Mouse (Mus musculus) hindbrain, embryonic 12.5 days (tissue): ENCODE measurements around the gene Tceal3. TPM values are rescaled to one million over a fixed set of nuclear protein-coding genes. Genes with fewer than 3 reads are reported as not detected.
"Not testable (repeated sequence)": the region's sequence is repeated elsewhere in the genome, so short reads cannot be mapped to it uniquely, and the experiment has no call there.

Source experiments
- ATAC-seq: fragments of 200-750 bp; cut with Nextera tagmentation; 2 replicates; pipeline ENCODE4 v1.8.0; 2017; ENCODE audit warnings: moderate TSS enrichment; ENCODE audit not compliant: low FRiP score
- H3K27ac ChIP-seq: fragments of 300-500 bp; sonication (generic); 2 replicates; pipeline ENCODE4 v1.5.1; 2016; ENCODE audit warnings: mild to moderate bottlenecking
- H3K27me3 ChIP-seq: fragments of 300-500 bp; sonication (generic); 2 replicates; pipeline ENCODE4 v1.6.1; 2016; ENCODE audit warnings: mild to moderate bottlenecking
- H3K36me3 ChIP-seq: fragments of 300-500 bp; sonication (generic); 2 replicates; pipeline ENCODE4 v1.6.1; 2016; ENCODE audit warnings: mild to moderate bottlenecking
- H3K4me1 ChIP-seq: fragments of 300-500 bp; sonication (generic); 2 replicates; pipeline ENCODE4 v1.6.1; 2016
- H3K4me2 ChIP-seq: fragments of 300-500 bp; sonication (generic); replicated peaks from 2 replicates; pipeline ENCODE4 v1.6.1; 2016; ENCODE audit warnings: mild to moderate bottlenecking
- H3K4me3 ChIP-seq: fragments of 300-500 bp; sonication (generic); 2 replicates; pipeline ENCODE4 v1.5.1; 2016; ENCODE audit warnings: mild to moderate bottlenecking
- H3K9ac ChIP-seq: fragments of 300-500 bp; sonication (generic); 2 replicates; pipeline ENCODE4 v1.6.1; 2016; ENCODE audit warnings: mild to moderate bottlenecking, moderate library complexity
- H3K9me3 ChIP-seq: fragments of 300-500 bp; sonication (generic); replicated peaks from 2 replicates; pipeline ENCODE4 v1.6.1; 2016; ENCODE audit warnings: mild to moderate bottlenecking
- WGBS: fragments of 180-500 bp; shearing (Covaris S2); methylation state at CpG from one replicate; pipeline ENCODE4 v1.1.7; 2016; 5-methylcytosine and 5-hydroxymethylcytosine counted together
- polyA plus RNA-seq: library from polyadenylated mRNA; unstranded; fragments of >200 nt; fragmentation: Nextera tagmentation; extraction: Ambion mirVana; gene quantifications from 2 replicates; pipeline ENCODE4 v1.2.1, GENCODE M21; 2016

Tceal3 gene
- polyA plus RNA-seq, 1 experiment from 2014 or later: 31.4 TPM

- Histone ChIP-seq H3K36me3 (no peaks in the 10 kb centered on the region), H3K4me1 (no peaks in the 10 kb centered on the region), H3K4me2 (no peak overlapping the region), H3K9ac (no peak overlapping the region), H3K27me3 (no peaks in the 10 kb centered on the region), H3K9me3 (no peaks in the 10 kb centered on the region), H3K4me3 (no peak overlapping the region), H3K27ac (no peak overlapping the region)
- WGBS: 44% methylated on average over 4 of the region's 6 CpGs
- ATAC-seq: no peak
Observed at GRCm38 (mm10) chrX:136639754-136640153, 49.1 kb downstream of the Tceal3 start.

- not testable (repeated sequence) for H3K27me3 ChIP-seq, H3K27ac ChIP-seq, H3K36me3 ChIP-seq, H3K9ac ChIP-seq, H3K9me3 ChIP-seq, H3K4me2 ChIP-seq, H3K4me1 ChIP-seq, H3K4me3 ChIP-seq, ATAC-seq
- 52% methylated on average over 3 of the region's 3 CpGs for WGBS
Observed at GRCm38 (mm10) chrX:136645857-136646256, 55.2 kb downstream of the Tceal3 start.

- Histone ChIP-seq H3K4me2 (peak overlapping the region; percentile 62), H3K9ac (peak overlapping the region; percentile 57), H3K4me3 (peak overlapping the region; percentile 46), H3K9me3 (no peaks in the 10 kb centered on the region), H3K36me3 (no peaks in the 10 kb centered on the region), H3K4me1 (no peaks in the 10 kb centered on the region), H3K27ac (no peak overlapping the region), H3K27me3 (no peaks in the 10 kb centered on the region)
- peak; percentile 73 for ATAC-seq
- WGBS: 47% methylated on average over 15 of the region's 20 CpGs
Observed at GRCm38 (mm10) chrX:136666281-136666706, 75.7 kb downstream of the Tceal3 start.

GRCm38 (mm10) chrX:136666762-136667464, 76.3 kb downstream of the Tceal3 start:
- H3K36me3 ChIP-seq, H3K9me3 ChIP-seq, H3K27me3 ChIP-seq, H3K27ac ChIP-seq, H3K4me1 ChIP-seq: not testable (repeated sequence)
- peak overlapping the region; percentile 46 for H3K4me3 ChIP-seq
- H3K4me2 ChIP-seq: peak overlapping the region; percentile 62
- ATAC-seq: peak; percentile 67
- peak overlapping the region; percentile 57 for H3K9ac ChIP-seq
- 24% methylated on average over 22 of the region's 24 CpGs for WGBS

GRCm38 (mm10) chrX:136668794-136669193, 78.2 kb downstream of the Tceal3 start:
- H3K9me3 ChIP-seq: no peaks in the 10 kb centered on the region
- H3K4me2 ChIP-seq: no peak overlapping the region
- no peak overlapping the region for H3K9ac ChIP-seq
- no peaks in the 10 kb centered on the region for H3K4me1 ChIP-seq
- H3K27me3 ChIP-seq: no peaks in the 10 kb centered on the region
- H3K4me3 ChIP-seq: no peak overlapping the region
- ATAC-seq: no peak
- WGBS: 65% methylated on average over 2 of the region's 2 CpGs
- no peak overlapping the region for H3K27ac ChIP-seq
- no peaks in the 10 kb centered on the region for H3K36me3 ChIP-seq

GRCm38 (mm10) chrX:136680989-136681388, 90.3 kb downstream of the Tceal3 start:
- no peaks in the 10 kb centered on the region for H3K9me3 ChIP-seq
- H3K36me3 ChIP-seq: no peaks in the 10 kb centered on the region
- WGBS: 69% methylated on average over 3 of the region's 3 CpGs
- H3K27ac ChIP-seq: no peak overlapping the region
- no peak overlapping the region for H3K4me3 ChIP-seq
- H3K27me3 ChIP-seq: no peaks in the 10 kb centered on the region
- ATAC-seq: no peak
- no peak overlapping the region for H3K9ac ChIP-seq
- no peak overlapping the region for H3K4me2 ChIP-seq
- H3K4me1 ChIP-seq: no peaks in the 10 kb centered on the region

- not testable (repeated sequence) for H3K4me3 ChIP-seq, H3K36me3 ChIP-seq, H3K4me1 ChIP-seq, H3K9me3 ChIP-seq, H3K9ac ChIP-seq, H3K4me2 ChIP-seq, H3K27me3 ChIP-seq
- WGBS: 31% methylated on average over 3 of the region's 3 CpGs
- ATAC-seq: peak; percentile 91
- peak overlapping the region; percentile 62 for H3K27ac ChIP-seq
Observed at GRCm38 (mm10) chrX:136691606-136692293, 101.1 kb downstream of the Tceal3 start.

GRCm38 (mm10) chrX:136692294-136692675, 101.6 kb downstream of the Tceal3 start:
- 57% methylated on average over 4 of the region's 4 CpGs for WGBS
- Histone ChIP-seq H3K4me2 (no peak overlapping the region), H3K9me3 (no peaks in the 10 kb centered on the region), H3K36me3 (no peaks in the 10 kb centered on the region), H3K27me3 (no peaks in the 10 kb centered on the region), H3K27ac (peak overlapping the region; percentile 62), H3K4me3 (no peak overlapping the region), H3K4me1 (no peaks in the 10 kb centered on the region), H3K9ac (no peak overlapping the region)
- ATAC-seq: peak; percentile 46; the same call in 1 of the 2 replicates

- no peak overlapping the region for H3K4me3 ChIP-seq
- 0 out of 2 replicates have a peak, but pooled peaks have one; percentile 26 for ATAC-seq
- no peak overlapping the region for H3K4me2 ChIP-seq
- H3K36me3 ChIP-seq: no peaks in the 10 kb centered on the region
- no peaks in the 10 kb centered on the region for H3K4me1 ChIP-seq
- H3K27ac ChIP-seq: no peak overlapping the region
- WGBS: 85% methylated on average over 5 of the region's 5 CpGs
- H3K27me3 ChIP-seq: no peaks in the 10 kb centered on the region
- no peak overlapping the region for H3K9ac ChIP-seq
- H3K9me3 ChIP-seq: no peaks in the 10 kb centered on the region
Observed at GRCm38 (mm10) chrX:136693196-136693595, 102.6 kb downstream of the Tceal3 start.

GRCm38 (mm10) chrX:136707446-136708167, 117.0 kb downstream of the Tceal3 start, which contains the start of gene Tceal1:
TSS of gene Tceal1 (plus strand) at chrX:136707982.
- WGBS: 22% methylated on average over 15 of the region's 15 CpGs
- Histone ChIP-seq H3K4me2 (peak within 1 kb of the TSS; percentile 54), H3K9me3 (no peaks in the 10 kb centered on the region)

GRCm38 (mm10) chrX:136708168-136708681, 117.6 kb downstream of the Tceal3 start:
- Histone ChIP-seq H3K27me3 (no peaks in the 10 kb centered on the region), H3K4me1 (no peaks in the 10 kb centered on the region), H3K4me2 (peak overlapping the region; percentile 54), H3K9me3 (no peaks in the 10 kb centered on the region), H3K27ac (peak overlapping the region; percentile 90), H3K9ac (peak overlapping the region; percentile 68), H3K4me3 (peak overlapping the region; percentile 47), H3K36me3 (no peaks in the 10 kb centered on the region)
- WGBS: 23% methylated on average over 18 of the region's 18 CpGs
- ATAC-seq: peak; percentile 90

More at GRCm38 (mm10) chrX:136707446-136708167, 117.0 kb downstream of the Tceal3 start, which contains the start of gene Tceal1:
- Histone ChIP-seq H3K27ac (peak within 1 kb of the TSS; percentile 90), H3K36me3 (no peaks in the 10 kb centered on the region), H3K27me3 (no peaks in the 10 kb centered on the region), H3K4me1 (no peaks in the 10 kb centered on the region), H3K4me3 (peak within 1 kb of the TSS; percentile 47), H3K9ac (peak within 1 kb of the TSS; percentile 68)
- peak; percentile 97 for ATAC-seq

- peak; percentile 30; the same call in 1 of the 2 replicates for ATAC-seq
- Histone ChIP-seq H3K4me2 (peak overlapping the region; percentile 54), H3K9ac (peak overlapping the region; percentile 68), H3K4me1 (no peaks in the 10 kb centered on the region), H3K9me3 (no peaks in the 10 kb centered on the region), H3K4me3 (peak overlapping the region; percentile 47), H3K27ac (peak overlapping the region; percentile 90), H3K27me3 (no peaks in the 10 kb centered on the region), H3K36me3 (no peaks in the 10 kb centered on the region)
- 31% methylated on average over 14 of the region's 14 CpGs for WGBS
Observed at GRCm38 (mm10) chrX:136708782-136709181, 118.1 kb downstream of the Tceal3 start.
